Mouse (Mus musculus): ENCODE data around the gene Cd300c. TPM values are rescaled to one million over a fixed set of nuclear protein-coding genes. Genes with fewer than 3 reads are reported as not detected.

Cd300c gene
- total and polyA plus RNA-seq, 2 experiments from 2014 or later = not detected

DNA sequence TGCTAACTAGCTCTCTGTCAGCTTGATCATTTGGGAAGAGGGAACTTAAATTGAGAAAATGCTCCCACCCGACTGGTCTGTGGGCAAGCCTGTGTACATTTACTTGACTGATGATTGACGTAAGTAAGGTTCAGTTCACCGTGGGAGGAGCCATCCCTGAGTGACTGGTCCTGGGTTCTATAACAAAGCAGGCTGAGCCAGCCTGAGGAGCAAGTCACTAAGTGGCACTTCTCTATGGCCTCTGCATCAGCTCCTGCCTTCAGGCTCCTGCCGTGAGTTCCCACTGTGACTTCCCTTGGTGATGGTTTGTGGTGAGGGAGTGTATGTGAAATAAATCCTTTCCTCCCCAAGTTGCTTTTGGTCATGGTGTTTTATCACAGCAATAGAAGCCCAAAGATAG is 60.9 kb downstream of the Cd300c start:
- Histone ChIP-seq H3K4me3 (ENCODE audit: low read depth, low read length) (no peak overlapping the region), H3K27ac (ENCODE audit: low read depth) (no peak overlapping the region), H3K4me1 (ENCODE audit: control insufficient read depth, insufficient read depth) (no peaks in the 10 kb centered on the region), H3K27me3 (ENCODE audit: control insufficient read depth, insufficient read depth, low read length) (no peaks in the 10 kb centered on the region), H3K9me3 (replicated peaks; ENCODE audit: control insufficient read depth, low read length) (no peaks in the 10 kb centered on the region), H3K36me3 (replicated peaks; ENCODE audit: control insufficient read depth, insufficient read depth, low read length) (no peaks in the 10 kb centered on the region), H3K4me2 (ENCODE audit: low read depth, low read length) (no peak overlapping the region), H3K9ac (replicated peaks; ENCODE audit: low read depth, low read length) (no peak overlapping the region)
- no peak for ATAC-seq (ENCODE audit: insufficient read depth, low read depth)
- TF ChIP-seq EP300 (IDR thresholded peaks at IDR 0.05; ENCODE audit: low read depth) (no peak), CTCF (IDR thresholded peaks at IDR 0.05; ENCODE audit: low read depth) (no peak)
- 45% methylated on average over 4 of the region's 4 CpGs for WGBS
- no peak for DNase-seq (ENCODE audit: low spot score)

DNA sequence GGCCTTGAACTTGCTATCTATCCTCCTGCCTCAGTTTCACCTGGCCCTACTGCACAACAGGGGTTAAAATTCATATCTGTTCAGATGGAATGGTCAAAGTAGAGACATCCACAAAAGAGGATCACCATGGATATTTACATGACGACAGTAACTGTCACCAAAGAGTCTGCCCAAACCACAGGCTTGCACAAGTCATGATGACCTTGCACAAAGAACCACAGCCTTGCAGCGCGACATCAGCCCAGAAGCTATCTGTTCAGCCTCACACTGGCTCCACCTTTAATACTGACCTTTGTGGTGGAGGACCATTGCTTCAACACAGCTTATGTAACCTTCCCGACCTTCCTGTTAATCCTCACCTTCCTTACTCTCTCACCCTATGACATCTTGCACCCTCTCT is 61.4 kb downstream of the Cd300c start:
- H3K4me2 ChIP-seq (ENCODE audit: low read depth, low read length) = no peak overlapping the region
- TF ChIP-seq EP300 (IDR thresholded peaks at IDR 0.05; ENCODE audit: low read depth) (no peak), CTCF (IDR thresholded peaks at IDR 0.05; ENCODE audit: low read depth) (no peak)
- no peaks in the 10 kb centered on the region for H3K27me3 ChIP-seq (ENCODE audit: control insufficient read depth, insufficient read depth, low read length)
- no peaks in the 10 kb centered on the region for H3K4me1 ChIP-seq (ENCODE audit: control insufficient read depth, insufficient read depth)
- 63% methylated on average over 4 of the region's 4 CpGs for WGBS
- H3K9me3 ChIP-seq (replicated peaks; ENCODE audit: control insufficient read depth, low read length) = no peaks in the 10 kb centered on the region
- DNase-seq (ENCODE audit: low spot score) (no peak), ATAC-seq (ENCODE audit: insufficient read depth, low read depth) (no peak)
- no peak overlapping the region for H3K9ac ChIP-seq (replicated peaks; ENCODE audit: low read depth, low read length)
- H3K36me3 ChIP-seq (replicated peaks; ENCODE audit: control insufficient read depth, insufficient read depth, low read length) = no peaks in the 10 kb centered on the region
- no peak overlapping the region for H3K4me3 ChIP-seq (ENCODE audit: low read depth, low read length)
- no peak overlapping the region for H3K27ac ChIP-seq (ENCODE audit: low read depth)

Other genes starting within 250 kb of the Cd300c start
- not detected in 2 replicates for gene Dnaic2, start 241.7 kb downstream of the Cd300c start, total RNA-seq (2014; rRNA removed; ENCODE audit: low replicate concordance)
- 0.33 and 0.75 TPM in 2 replicates for gene Dnaic2, start 241.7 kb downstream of the Cd300c start, polyA plus RNA-seq (2015; fragmentation: Nextera tagmentation; extraction: Ambion mirVana)
- 2.7 TPM in 1 of 2 replicates, not detected in the other for gene Kif19a, start 203.8 kb downstream of the Cd300c start, total RNA-seq (2014; rRNA removed; ENCODE audit: low replicate concordance)
- gene Kif19a, start 203.8 kb downstream of the Cd300c start, polyA plus RNA-seq (2015; fragmentation: Nextera tagmentation; extraction: Ambion mirVana) = 0.08 and 0.14 TPM in 2 replicates
- not detected in 2 replicates for gene Btbd17, start 173.2 kb downstream of the Cd300c start, total RNA-seq (2014; rRNA removed; ENCODE audit: low replicate concordance)
- gene Btbd17, start 173.2 kb downstream of the Cd300c start, polyA plus RNA-seq (2015; fragmentation: Nextera tagmentation; extraction: Ambion mirVana) = 0.12 and 0.18 TPM in 2 replicates
- gene Gpr142, start 170.2 kb downstream of the Cd300c start, total RNA-seq (2014; rRNA removed; ENCODE audit: low replicate concordance) = not detected in 2 replicates
- gene Gpr142, start 170.2 kb downstream of the Cd300c start, polyA plus RNA-seq (2015; fragmentation: Nextera tagmentation; extraction: Ambion mirVana) = not detected in 2 replicates
- gene Gprc5c, start 118.0 kb downstream of the Cd300c start, total RNA-seq (2014; rRNA removed; ENCODE audit: low replicate concordance) = 14.1 and 16.5 TPM in 2 replicates
- gene Gprc5c, start 118.0 kb downstream of the Cd300c start, polyA plus RNA-seq (2015; fragmentation: Nextera tagmentation; extraction: Ambion mirVana) = 6.8 and 7.5 TPM in 2 replicates
- 0.35 TPM in 1 of 2 replicates, not detected in the other for gene Cd300a, start 79.1 kb downstream of the Cd300c start, total RNA-seq (2014; rRNA removed; ENCODE audit: low replicate concordance)
- gene Cd300a, start 79.1 kb downstream of the Cd300c start, polyA plus RNA-seq (2015; fragmentation: Nextera tagmentation; extraction: Ambion mirVana) = 0.92 and 0.97 TPM in 2 replicates
- not detected in 2 replicates for gene Cd300lb, start 34.8 kb downstream of the Cd300c start, total RNA-seq (2014; rRNA removed; ENCODE audit: low replicate concordance)
- gene Cd300lb, start 34.8 kb downstream of the Cd300c start, polyA plus RNA-seq (2015; fragmentation: Nextera tagmentation; extraction: Ambion mirVana) = 0.33 and 0.37 TPM in 2 replicates
- gene Cd300ld, start 20.8 kb upstream of the Cd300c start, total RNA-seq (2014; rRNA removed; ENCODE audit: low replicate concordance) = not detected in 2 replicates
- gene Cd300ld, start 20.8 kb upstream of the Cd300c start, polyA plus RNA-seq (2015; fragmentation: Nextera tagmentation; extraction: Ambion mirVana) = 0.31 and 0.32 TPM in 2 replicates
- gene Cd300c2, start 32.7 kb upstream of the Cd300c start, total RNA-seq (2014; rRNA removed; ENCODE audit: low replicate concordance) = 0.19 and 3.2 TPM in 2 replicates
- gene Cd300c2, start 32.7 kb upstream of the Cd300c start, polyA plus RNA-seq (2015; fragmentation: Nextera tagmentation; extraction: Ambion mirVana) = 2.5 and 3.2 TPM in 2 replicates
- not detected in 2 replicates for gene Cd300ld2, start 47.0 kb upstream of the Cd300c start, total RNA-seq (2014; rRNA removed; ENCODE audit: low replicate concordance)
- not detected in 2 replicates for gene Cd300ld2, start 47.0 kb upstream of the Cd300c start, polyA plus RNA-seq (2015; fragmentation: Nextera tagmentation; extraction: Ambion mirVana)
- gene Cd300ld4, start 57.9 kb upstream of the Cd300c start, total RNA-seq (2014; rRNA removed; ENCODE audit: low replicate concordance) = not detected in 2 replicates
- not detected in 2 replicates for gene Cd300ld4, start 57.9 kb upstream of the Cd300c start, polyA plus RNA-seq (2015; fragmentation: Nextera tagmentation; extraction: Ambion mirVana)
- gene Cd300ld5, start 68.6 kb upstream of the Cd300c start, total RNA-seq (2014; rRNA removed; ENCODE audit: low replicate concordance) = not detected in 2 replicates
- not detected in 2 replicates for gene Cd300ld5, start 68.6 kb upstream of the Cd300c start, polyA plus RNA-seq (2015; fragmentation: Nextera tagmentation; extraction: Ambion mirVana)
- gene Cd300ld3, start 79.3 kb upstream of the Cd300c start, total RNA-seq (2014; rRNA removed; ENCODE audit: low replicate concordance) = not detected in 2 replicates
- not detected in 2 replicates for gene Cd300ld3, start 79.3 kb upstream of the Cd300c start, polyA plus RNA-seq (2015; fragmentation: Nextera tagmentation; extraction: Ambion mirVana)
- not detected in 2 replicates for gene Cd300e, start 93.0 kb upstream of the Cd300c start, total RNA-seq (2014; rRNA removed; ENCODE audit: low replicate concordance)
- 0.07 TPM in 1 of 2 replicates, not detected in the other for gene Cd300e, start 93.0 kb upstream of the Cd300c start, polyA plus RNA-seq (2015; fragmentation: Nextera tagmentation; extraction: Ambion mirVana)
- gene Rab37, start 122.3 kb upstream of the Cd300c start, total RNA-seq (2014; rRNA removed; ENCODE audit: low replicate concordance) = 0.04 and 2.0 TPM in 2 replicates
- 1.1 and 1.3 TPM in 2 replicates for gene Rab37, start 122.3 kb upstream of the Cd300c start, polyA plus RNA-seq (2015; fragmentation: Nextera tagmentation; extraction: Ambion mirVana)
- 0.15 and 3.3 TPM in 2 replicates for gene Cd300lf, start 164.8 kb upstream of the Cd300c start, total RNA-seq (2014; rRNA removed; ENCODE audit: low replicate concordance)
- gene Cd300lf, start 164.8 kb upstream of the Cd300c start, polyA plus RNA-seq (2015; fragmentation: Nextera tagmentation; extraction: Ambion mirVana) = 0.63 and 0.96 TPM in 2 replicates
- gene Slc9a3r1, start 194.2 kb upstream of the Cd300c start, total RNA-seq (2014; rRNA removed; ENCODE audit: low replicate concordance) = 11.3 and 13.6 TPM in 2 replicates
- 12.3 and 14.2 TPM in 2 replicates for gene Slc9a3r1, start 194.2 kb upstream of the Cd300c start, polyA plus RNA-seq (2015; fragmentation: Nextera tagmentation; extraction: Ambion mirVana)
- gene Tmem104, start 218.3 kb upstream of the Cd300c start, total RNA-seq (2014; rRNA removed; ENCODE audit: low replicate concordance) = 4.1 and 9.0 TPM in 2 replicates
- gene Tmem104, start 218.3 kb upstream of the Cd300c start, polyA plus RNA-seq (2015; fragmentation: Nextera tagmentation; extraction: Ambion mirVana) = 6.0 and 6.4 TPM in 2 replicates
- 7.7 and 8.0 TPM in 2 replicates for gene Nat9, start 218.7 kb upstream of the Cd300c start, total RNA-seq (2014; rRNA removed; ENCODE audit: low replicate concordance)
- 21.1 and 21.6 TPM in 2 replicates for gene Nat9, start 218.7 kb upstream of the Cd300c start, polyA plus RNA-seq (2015; fragmentation: Nextera tagmentation; extraction: Ambion mirVana)